Mouse (Mus musculus) B cell, adult (primary cell): Measurements from ENCODE around the gene Esp22. TPM values are rescaled to one million over a fixed set of nuclear protein-coding genes. Genes with fewer than 3 reads are reported as not detected.

Experiments used
- total RNA-seq: library from RNA; stranded (reverse); gene quantifications from 4 replicates; pipeline ENCODE4 v1.2.4, GENCODE M21; 2023; ENCODE audit not compliant: inconsistent age

The Esp22 gene
- total RNA-seq: not detected in 4 replicates

DNA sequence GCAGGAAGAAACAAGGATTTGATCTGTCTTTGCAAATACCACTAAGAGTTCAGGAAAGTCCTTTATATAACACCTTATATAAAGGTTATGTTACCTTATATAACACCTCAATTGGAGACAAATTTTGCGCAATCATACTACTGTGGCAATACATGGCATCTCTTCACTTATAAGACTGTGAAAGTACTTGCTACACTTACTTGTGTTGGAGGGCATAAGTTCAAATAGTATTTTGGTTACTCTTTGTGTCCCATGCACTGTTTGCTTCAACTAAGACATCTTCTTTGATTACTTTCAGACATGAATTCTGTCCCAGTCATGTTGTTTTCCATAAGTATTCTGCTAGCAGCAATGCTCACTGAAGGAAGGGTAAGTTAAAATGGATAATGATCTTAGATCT, at the start of gene Esp22:
TSS of gene Esp22 (plus strand) at position 301 of the 400 bp plus-strand sequence.

GRCm38 (mm10) chr17:39076937-39077336, 18.2 kb upstream of the Esp22 start, which contains the start of gene Esp23:
Gene Esp23 (minus strand): TSS chr17:39077037.

Other genes with a start within 250 kb of the Esp22 start
- not detected in 4 replicates for gene Esp24, start 58.6 kb upstream of the Esp22 start, total RNA-seq
- gene Gm21903, start 52.0 kb upstream of the Esp22 start, total RNA-seq: not detected in 4 replicates
- gene Esp23, start 18.3 kb upstream of the Esp22 start, total RNA-seq: not detected in 4 replicates